Mouse (Mus musculus) brain, embryonic 14.5 days (tissue): ENCODE measurements around the gene Slc6a2.

Experiments
- CTCF ChIP-seq: fragments of 200-500 bp; IDR thresholded peaks from 2 replicates; pipeline ENCODE4 v1.5.1; 2012; ENCODE audit warnings: inconsistent platforms, mild to moderate bottlenecking, moderate library complexity, borderline replicate concordance; ENCODE audit not compliant: insufficient read depth, insufficient read length; ENCODE audit errors: extremely low read depth
- POLR2A ChIP-seq: fragments of 200-500 bp; IDR thresholded peaks from 2 replicates; pipeline ENCODE4 v1.6.1; 2012; ENCODE audit warnings: mild to moderate bottlenecking, inconsistent platforms, borderline replicate concordance; ENCODE audit not compliant: poor library complexity, insufficient read depth, insufficient read length, severe bottlenecking; ENCODE audit errors: extremely low read depth

- TF ChIP-seq POLR2A (no peak), CTCF (no peak)
These were observed 79.0 kb downstream of the Slc6a2 start for GRCm38 (mm10) chr8:93038831-93039230.
